Mouse (Mus musculus) liver, adult 10 weeks (tissue): ENCODE results near the gene Clec4a3. TPM values are rescaled to one million over a fixed set of nuclear protein-coding genes. Genes with fewer than 3 reads are reported as not detected.

ENCODE experiments used
- polyA plus RNA-seq: library from polyadenylated mRNA; stranded (reverse); fragments of 350-450 nt; fragmentation: Illumina TruSeq; extraction: RNeasy Lipid Tissue Mini Kit (QIAGEN cat#74804); gene quantifications from one replicate; pipeline ENCODE4 v1.2.3, GENCODE M21; 2014; ENCODE audit warnings: low read depth, low replicate concordance

Gene Clec4a3
- 11.0 TPM for polyA plus RNA-seq

GRCm38 (mm10) chr6:122952401-122952800 lies at the start of gene Clec4a3:
Gene Clec4a3 (plus strand): TSS chr6:122952515.

GRCm38 (mm10) chr6:122921451-122921850 lies 30.9 kb upstream of the Clec4a3 start, which contains the start of gene Clec4a1:
Gene Clec4a1 (plus strand): TSS chr6:122921848.

DNA sequence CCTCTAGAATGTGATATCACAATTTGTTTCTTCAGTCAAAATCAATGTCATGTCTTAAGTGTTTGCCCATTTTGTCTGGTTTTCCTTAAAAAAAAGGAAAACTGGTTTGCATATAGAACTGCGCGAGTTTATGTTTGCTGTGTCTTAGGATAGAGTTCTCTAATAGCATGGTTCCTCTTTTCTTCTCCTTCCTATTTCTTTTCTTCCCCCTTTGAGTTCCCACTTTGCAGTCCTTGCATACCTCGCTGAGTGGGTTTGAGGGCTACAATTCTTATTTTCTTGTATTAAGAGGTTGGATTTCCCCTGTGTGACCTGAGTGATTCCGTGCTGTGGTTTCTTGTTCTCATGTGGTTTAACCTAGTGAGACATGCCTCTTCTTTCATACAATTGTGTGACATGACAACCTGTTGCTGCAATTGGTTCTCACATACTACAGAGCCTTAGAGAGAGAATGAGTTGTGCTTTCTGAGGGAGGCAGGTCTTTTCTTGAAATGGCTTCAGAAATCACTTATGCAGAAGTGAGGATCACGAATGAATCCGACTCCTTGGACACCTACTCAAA lies 37.6 kb downstream of the Clec4a3 start, which contains the start of gene Clec4a4:
TSS of gene Clec4a4 (plus strand) at position 492 of the 562 bp plus-strand sequence.

Other genes starting within 250 kb of the Clec4a3 start
- not detected for gene Nanog, start 245.0 kb upstream of the Clec4a3 start, polyA plus RNA-seq
- gene Slc2a3, start 150.9 kb upstream of the Clec4a3 start, polyA plus RNA-seq, result not detected
- 4.6 TPM for gene Foxj2, start 132.6 kb upstream of the Clec4a3 start, polyA plus RNA-seq
- gene C3ar1, start 96.4 kb upstream of the Clec4a3 start, polyA plus RNA-seq, result 2.7 TPM
- gene Necap1, start 78.0 kb upstream of the Clec4a3 start, polyA plus RNA-seq, result 36.0 TPM
- gene Clec4a1, start 30.7 kb upstream of the Clec4a3 start, polyA plus RNA-seq, result 4.0 TPM
- not detected for gene Clec4a4, start 37.9 kb downstream of the Clec4a3 start, polyA plus RNA-seq
- 0.69 TPM for gene Clec4b1, start 97.4 kb downstream of the Clec4a3 start, polyA plus RNA-seq
- gene Clec4a2, start 153.9 kb downstream of the Clec4a3 start, polyA plus RNA-seq, result 5.1 TPM
- gene Clec4b2, start 220.4 kb downstream of the Clec4a3 start, polyA plus RNA-seq, result not detected